13 mouse cellular contexts compared by ENCODE assay signal in the genomic region with DNA sequence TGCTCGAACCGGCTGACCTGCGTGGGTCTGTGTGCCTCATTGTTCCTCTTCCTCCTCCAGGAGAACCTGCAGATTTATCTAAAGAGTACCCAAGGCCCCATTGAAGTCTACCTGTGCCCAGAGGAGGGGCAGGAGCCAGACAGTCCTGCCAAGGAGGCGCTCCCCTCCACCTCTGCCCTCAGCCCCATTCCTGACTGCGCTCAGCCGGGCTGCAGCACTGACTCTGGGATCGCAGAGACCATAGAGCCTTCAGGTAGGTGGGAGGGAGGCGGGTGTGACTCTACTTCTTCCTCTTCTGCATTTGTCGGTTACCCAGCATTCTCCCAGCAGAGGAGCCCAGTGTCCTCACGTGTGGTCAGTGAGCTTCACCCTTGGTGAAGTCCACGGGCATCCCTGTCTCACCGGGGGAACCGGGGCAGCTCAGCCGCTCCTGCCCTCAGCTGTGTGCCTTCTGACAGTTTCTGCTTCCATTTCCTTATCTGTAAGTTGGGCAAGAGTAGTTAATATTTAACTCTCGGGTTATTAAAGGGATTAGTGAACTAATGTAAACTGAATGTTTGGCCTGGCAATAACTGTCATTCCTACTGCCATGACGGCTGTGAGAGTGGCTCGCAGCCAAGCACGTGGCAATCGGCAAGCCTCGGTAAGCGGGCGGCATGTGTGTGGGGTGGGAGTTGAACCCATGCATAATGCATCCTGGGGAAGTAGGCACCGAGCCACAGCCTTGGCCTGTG. TPM values are rescaled to one million over a fixed set of nuclear protein-coding genes. Genes with fewer than 3 reads are reported as not detected.
DNase-seq lines count a peak whose midpoint lies in the region; ATAC-seq lines count a peak whose summit lies in the region.
"Had no signal": no experiment of that assay in that cellular context is flagged by ENCODE, and none has a peak within 500 bp of the region (broad histone marks: within the 10 kb centered on the region; RNA-seq: fewer than 3 reads in every experiment).

No protein-coding gene starts in this region.

- no peak for ATAC-seq in erythroblast, adult 5-6 weeks (replicated peaks; ENCODE audit: low FRiP score, poor library complexity, severe bottlenecking)
- peak; percentile 46; the same call in 1 of the 2 replicates for ATAC-seq in kidney, embryonic 16.5 days (ENCODE audit: low FRiP score, low TSS enrichment)
- ATAC-seq in neutrophil, adult 5-6 weeks (ENCODE audit: extremely low read depth, insufficient number of reproducible peaks, low FRiP score, poor library complexity, severe bottlenecking), result 0 out of 2 replicates have a peak, but pooled peaks have one; percentile 18
- ATAC-seq: hindbrain, embryonic 16.5 days had no signal

- peaks cover 100% of the 10 kb centered on the region for H3K36me3 ChIP-seq in erythroblast, embryonic 14.5 days (ENCODE audit: control insufficient read depth)
- H3K36me3 ChIP-seq in kidney, embryonic 16.5 days (ENCODE audit: insufficient read depth, low read length), result peaks cover 9% of the 10 kb centered on the region; the same call in 1 of the 2 replicates

- peaks cover 90% of the 10 kb centered on the region for H3K4me1 ChIP-seq in erythroblast, embryonic 14.5 days (ENCODE audit: control insufficient read depth)
- H3K4me1 ChIP-seq in kidney, embryonic 16.5 days (ENCODE audit: insufficient read depth, low read length), result peaks cover 4% of the 10 kb centered on the region
- H3K4me1 ChIP-seq: midbrain, embryonic 12.5 days had no signal

- H3K27ac ChIP-seq in kidney, embryonic 16.5 days (ENCODE audit: low read length), result peak overlapping the region; percentile 5; the same call in 1 of the 2 replicates
- H3K27ac ChIP-seq: heart, embryonic 13.5 days; midbrain, embryonic 12.5 days had no signal

- 72% methylated on average over 23 of the region's 23 CpGs for WGBS in kidney, embryonic 16.5 days

- H3K27me3 ChIP-seq in erythroblast, embryonic 14.5 days (ENCODE audit: control insufficient read depth), result no peaks in the 10 kb centered on the region; the same call in 1 of the 2 replicates
- H3K27me3 ChIP-seq in kidney, embryonic 16.5 days (ENCODE audit: insufficient read depth, low read length), result no peaks in the 10 kb centered on the region
- H3K27me3 ChIP-seq: heart, embryonic 13.5 days; midbrain, embryonic 12.5 days had no signal

- DNase-seq in lung, adult 18-20 months, result peak; percentile 81 to 85
- DNase-seq in right cerebral cortex, adult 2 months (ENCODE audit: low spot score in 2 of 2), result no peak
- DNase-seq in MN1 (ENCODE audit: low spot score), result no peak
- no peak for DNase-seq in right cerebral cortex, postnatal 10 days (ENCODE audit: low spot score in 2 of 2)
- DNase-seq: adrenal gland, adult 2 months; cerebellum, adult 11-12 months had no signal

- no peak overlapping the region for H3K4me2 ChIP-seq in kidney, embryonic 16.5 days (replicated peaks; ENCODE audit: low read depth, low read length)
- H3K4me2 ChIP-seq: heart, embryonic 13.5 days; midbrain, embryonic 12.5 days had no signal

- no peak overlapping the region for H3K9ac ChIP-seq in kidney, embryonic 16.5 days (replicated peaks; ENCODE audit: low read length)
- H3K9ac ChIP-seq: heart, embryonic 13.5 days; midbrain, embryonic 12.5 days had no signal

- H3K4me3 ChIP-seq in erythroblast, embryonic 14.5 days (replicated peaks), result peak overlapping the region; percentile 34
- no peak overlapping the region for H3K4me3 ChIP-seq in kidney, embryonic 16.5 days (ENCODE audit: low read length)
- H3K4me3 ChIP-seq: heart, embryonic 13.5 days; midbrain, embryonic 12.5 days had no signal

- no peaks in the 10 kb centered on the region for H3K9me3 ChIP-seq in erythroblast, embryonic 14.5 days (ENCODE audit: control insufficient read depth, low read length)
- H3K9me3 ChIP-seq in kidney, embryonic 16.5 days (ENCODE audit: low read length), result no peaks in the 10 kb centered on the region
- H3K9me3 ChIP-seq: heart, embryonic 13.5 days; midbrain, embryonic 12.5 days had no signal

RNA-seq across cellular contexts. Expression of gene E2f2, which starts 14.7 kb away (rescaled TPM):
- polyA plus RNA-seq in erythroblast, embryonic 14.5 days (2012), result 108 and 119 TPM in 2 replicates
- total RNA-seq in erythroblast, adult 5-6 weeks (2015; ENCODE audit: low replicate concordance), result 226 and 246 TPM in 2 replicates
- 344 and 364 TPM in 2 replicates for total RNA-seq in erythroblast, adult 5-6 weeks (2017; ENCODE audit: low replicate concordance)
- polyA plus RNA-seq in kidney, embryonic 16.5 days (2015; fragmentation: Nextera tagmentation; extraction: Ambion mirVana), result 7.3 and 8.3 TPM in 2 replicates
- 42.0 and 46.9 TPM in 2 replicates for total RNA-seq in neutrophil, adult 5-6 weeks (2017)

RNA-seq across cellular contexts. Expression of gene Asap3, which starts 19.3 kb away (rescaled TPM):
- 0.01 TPM in 2 replicates for polyA plus RNA-seq in erythroblast, embryonic 14.5 days (2012)
- total RNA-seq in erythroblast, adult 5-6 weeks (2015; ENCODE audit: low replicate concordance), result 0.19 TPM in 1 of 2 replicates, not detected in the other
- 0.43 TPM in 1 of 2 replicates, not detected in the other for total RNA-seq in erythroblast, adult 5-6 weeks (2017; ENCODE audit: low replicate concordance)
- polyA plus RNA-seq in kidney, embryonic 16.5 days (2015; fragmentation: Nextera tagmentation; extraction: Ambion mirVana), result 5.8 and 6.0 TPM in 2 replicates
- total RNA-seq in neutrophil, adult 5-6 weeks (2017), result 0.12 and 0.25 TPM in 2 replicates

RNA-seq across cellular contexts. Expression of gene Id3, which starts 43.6 kb away (rescaled TPM):
- polyA plus RNA-seq in erythroblast, embryonic 14.5 days (2012), result 0.38 and 0.54 TPM in 2 replicates
- total RNA-seq in erythroblast, adult 5-6 weeks (2015; ENCODE audit: low replicate concordance), result not detected in 2 replicates
- not detected in 2 replicates for total RNA-seq in erythroblast, adult 5-6 weeks (2017; ENCODE audit: low replicate concordance)
- 953 and 999 TPM in 2 replicates for polyA plus RNA-seq in kidney, embryonic 16.5 days (2015; fragmentation: Nextera tagmentation; extraction: Ambion mirVana)
- 25.4 and 29.5 TPM in 2 replicates for total RNA-seq in neutrophil, adult 5-6 weeks (2017)

Comparison
In these comparisons a context has a peak if more than half of its experiments do, and no peak if none do; other contexts are left out.
1. DNase-seq: peak in lung, adult 18-20 months (2 of 2); none in right cerebral cortex, adult 2 months (0 of 2), MN1 (single experiment) and right cerebral cortex, postnatal 10 days (0 of 2).
2. RNA of gene Id3, which starts 43.6 kb away (total RNA-seq): 25.4 to 29.5 TPM in neutrophil, adult 5-6 weeks; not detected in erythroblast, adult 5-6 weeks; every median in the first group is over 10 times any median in the second.